Mouse (Mus musculus) colon, adult 2 months (tissue): ENCODE measurements around the gene Hapln3. TPM values are rescaled to one million over a fixed set of nuclear protein-coding genes. Genes with fewer than 3 reads are reported as not detected.

Experiments
- polyA plus RNA-seq: library from polyadenylated mRNA; depleted of rRNA; stranded (reverse); fragments of >200 nt; gene quantifications from 2 replicates; pipeline ENCODE4 v1.2.3, GENCODE M21; 2012; rRNA removed

The Hapln3 gene
- 1.0 and 2.1 TPM in 2 replicates for polyA plus RNA-seq

DNA sequence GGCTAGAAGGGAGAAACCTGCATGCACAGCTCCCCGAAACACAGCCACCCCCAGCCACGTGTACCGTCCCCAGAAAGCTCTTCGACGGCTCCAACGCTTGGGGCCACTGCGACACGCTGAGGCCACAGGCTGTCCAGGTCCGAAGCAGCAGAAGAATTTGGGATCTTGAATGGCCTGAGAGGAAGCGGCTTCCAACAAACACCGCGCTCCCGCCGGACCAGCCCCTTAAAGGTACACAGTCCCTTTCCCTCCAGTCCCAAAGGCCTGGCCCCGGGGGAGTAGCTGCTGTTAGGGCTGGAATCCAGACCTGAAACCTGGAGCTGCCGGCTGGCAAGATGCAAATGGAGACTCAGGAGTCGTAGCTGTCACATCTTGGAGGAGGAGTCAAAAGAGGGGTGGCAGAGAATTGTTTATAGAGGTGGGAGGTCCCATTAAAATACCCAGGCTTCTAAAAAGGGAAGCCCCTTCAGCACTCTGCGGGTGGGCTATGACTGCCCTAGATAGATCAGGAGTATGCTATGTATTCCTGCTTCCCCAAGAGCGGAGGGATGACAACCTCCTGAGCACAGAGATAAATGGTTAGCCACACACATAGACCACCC lies at the start of gene Hapln3:
TSS of gene Hapln3 (minus strand) at position 176 of the 602 bp plus-strand sequence.

DNA sequence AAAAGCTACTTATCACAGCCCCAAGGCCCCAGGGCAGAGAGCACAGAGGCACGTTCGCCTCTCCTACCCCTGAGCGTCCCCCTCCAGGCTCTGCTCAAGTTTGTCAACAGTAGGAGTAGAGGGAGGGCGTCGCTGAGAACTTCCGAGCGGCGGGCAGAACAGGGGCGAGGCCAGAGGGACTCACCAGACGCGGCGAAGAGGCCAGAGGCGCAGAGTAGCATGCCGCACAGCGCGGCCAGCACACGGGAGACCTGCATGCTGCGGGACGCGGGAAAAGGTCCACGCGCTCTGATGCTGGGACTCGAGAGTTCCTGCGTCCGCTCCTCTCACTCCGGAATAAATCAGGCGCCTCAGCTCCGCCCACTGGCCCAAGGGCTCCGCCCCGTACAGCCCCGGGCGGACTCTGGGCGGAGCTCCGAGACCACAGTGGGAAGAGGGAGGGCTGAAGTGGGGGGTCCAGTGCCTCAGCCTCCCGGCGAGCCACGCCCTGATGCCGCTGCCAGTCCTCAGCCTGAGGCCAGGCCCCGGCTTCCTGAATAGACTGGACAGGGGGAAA lies 18.0 kb upstream of the Hapln3 start, which contains the start of gene Mfge8:
TSS of gene Mfge8 (minus strand) at position 350 of the 556 bp plus-strand sequence.

Other genes starting within 250 kb of the Hapln3 start
- gene Aen, start 235.2 kb downstream of the Hapln3 start, polyA plus RNA-seq: 21.9 and 22.7 TPM in 2 replicates
- gene Isg20, start 217.6 kb downstream of the Hapln3 start, polyA plus RNA-seq: 54.4 and 63.4 TPM in 2 replicates
- not detected in 2 replicates for gene Acan, start 77.5 kb downstream of the Hapln3 start, polyA plus RNA-seq
- 167 and 173 TPM in 2 replicates for gene Mfge8, start 18.0 kb upstream of the Hapln3 start, polyA plus RNA-seq
- 67.7 and 68.0 TPM in 2 replicates for gene Abhd2, start 142.2 kb upstream of the Hapln3 start, polyA plus RNA-seq